Mouse (Mus musculus): Measurements from ENCODE around the gene Dazap1.
A peak's percentile ranks its signal among the peaks of the same experiment; 100 is the strongest.

The Dazap1 gene

GRCm38 (mm10) chr10:80321670-80322581 lies 60.6 kb downstream of the Dazap1 start:
- no peak for DNase-seq (ENCODE audit: low read depth, low spot score)

DNA sequence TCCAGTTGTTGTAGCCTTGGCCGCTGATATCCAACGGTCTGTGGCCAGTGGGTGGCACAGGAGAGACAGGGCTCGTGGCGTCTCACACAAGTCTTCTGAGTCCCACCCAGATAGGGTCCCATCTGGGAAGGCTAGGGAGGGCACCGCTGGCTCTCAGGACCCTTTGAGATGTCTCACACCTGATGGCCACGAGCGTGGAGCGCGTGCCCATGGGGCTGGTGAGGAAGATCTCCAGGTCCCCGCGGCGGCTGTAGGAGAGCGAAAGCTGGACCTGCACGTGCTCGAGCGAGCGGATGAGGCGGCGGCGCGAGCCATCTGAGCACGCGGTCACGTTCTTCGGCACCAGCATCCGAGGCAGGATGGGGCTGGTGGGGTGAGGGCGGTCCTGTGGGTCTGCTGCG lies 61.5 kb downstream of the Dazap1 start:
- DNase-seq (ENCODE audit: low read depth, low spot score) = peak; percentile 40

DNA sequence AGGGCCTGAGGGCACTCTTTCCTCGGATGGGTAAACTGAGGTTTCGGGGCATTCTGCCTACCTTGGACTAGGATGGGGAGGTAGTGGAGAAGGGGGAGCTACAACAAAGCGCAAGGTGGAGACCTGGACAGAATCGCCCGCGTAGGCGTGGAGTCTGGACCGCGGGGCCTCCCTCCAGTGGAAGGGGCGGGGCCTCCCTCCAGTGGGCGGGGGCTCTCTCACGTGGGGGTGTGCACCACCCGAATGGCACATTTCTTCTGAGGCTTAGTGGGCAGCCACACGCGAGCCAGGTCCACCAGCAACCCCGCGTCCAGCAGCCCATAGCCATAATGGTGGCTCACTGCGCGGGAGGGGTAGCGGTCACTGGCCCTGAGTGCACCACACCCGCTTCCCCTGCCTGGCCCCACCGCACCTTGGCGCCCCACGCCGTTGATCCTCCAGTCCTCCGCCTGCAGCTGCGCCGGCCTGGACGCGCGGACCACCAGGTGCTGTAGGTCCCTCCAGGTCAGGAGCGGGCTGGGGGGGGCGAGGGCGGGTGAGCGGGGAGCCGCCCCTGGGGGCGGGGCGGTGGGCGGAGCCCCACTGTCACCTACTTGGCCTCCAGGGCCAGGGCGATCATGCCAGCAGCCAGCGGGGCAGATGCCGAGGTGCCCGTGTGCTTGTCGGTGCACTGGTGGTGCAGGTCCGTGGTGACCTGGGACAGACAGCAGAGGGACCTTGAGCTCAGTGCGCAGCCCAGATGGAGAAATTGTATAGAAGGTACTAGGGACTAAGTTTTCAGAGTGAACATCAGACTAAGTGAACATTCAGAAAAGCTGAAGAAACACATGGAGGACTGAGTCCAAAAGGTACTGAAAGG lies 62.2 kb downstream of the Dazap1 start:
- peak; percentile 74 for DNase-seq (ENCODE audit: low read depth, low spot score)

- DNase-seq (ENCODE audit: low read depth, low spot score) = no peak
Measured at GRCm38 (mm10) chr10:80324120-80325037, 63.1 kb downstream of the Dazap1 start.

- DNase-seq (ENCODE audit: low read depth, low spot score) = no peak
Measured at GRCm38 (mm10) chr10:80325045-80325444, 63.8 kb downstream of the Dazap1 start.

GRCm38 (mm10) chr10:80329273-80330081 lies 68.2 kb downstream of the Dazap1 start, which contains the start of the genes Pcsk4 and Reep6:
Gene Pcsk4 (minus strand): TSS chr10:80329498.
Gene Reep6 (plus strand): TSS chr10:80329953.
- DNase-seq (ENCODE audit: low read depth, low spot score) = peak; percentile 98

DNA sequence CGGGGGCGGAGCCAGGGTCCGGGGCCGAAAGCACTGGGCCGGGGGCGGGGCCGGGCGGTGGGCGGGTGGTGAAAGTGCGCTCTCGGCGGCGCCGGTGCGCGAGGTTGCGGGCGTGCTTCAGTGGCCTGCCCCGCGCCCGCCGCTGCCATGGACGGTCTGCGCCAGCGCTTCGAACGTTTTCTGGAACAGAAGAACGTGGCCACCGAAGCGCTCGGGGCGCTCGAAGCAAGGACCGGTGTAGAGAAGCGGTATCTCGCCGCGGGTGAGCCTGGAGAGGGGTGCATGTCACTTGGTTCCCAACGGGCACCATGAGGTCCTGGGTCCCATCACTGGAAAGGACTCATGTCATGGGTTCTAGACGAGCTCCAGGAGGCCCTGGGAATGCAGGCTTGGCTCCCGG lies 68.8 kb downstream of the Dazap1 start:
- no peak for DNase-seq (ENCODE audit: low read depth, low spot score)

DNA sequence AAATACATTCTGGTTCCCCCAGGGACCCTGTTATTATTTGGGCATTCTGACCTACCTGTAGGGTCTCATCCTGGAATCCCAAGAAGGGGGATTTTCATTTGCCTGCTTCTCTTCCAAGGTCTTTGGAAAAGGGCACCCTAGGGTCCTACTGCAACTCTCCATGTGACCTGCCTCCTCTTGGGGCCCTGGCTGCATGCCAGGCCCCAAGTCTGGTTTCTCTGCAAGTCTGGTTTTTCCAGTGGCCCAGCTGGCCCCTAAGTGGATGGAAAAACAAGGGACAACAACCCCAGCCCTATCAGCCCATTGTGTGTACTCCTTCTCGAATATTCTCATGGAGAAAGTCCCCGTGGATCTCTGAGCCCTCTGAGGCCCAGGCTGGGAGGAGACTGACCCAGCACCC lies 69.6 kb downstream of the Dazap1 start:
- no peak for DNase-seq (ENCODE audit: low read depth, low spot score)

DNA sequence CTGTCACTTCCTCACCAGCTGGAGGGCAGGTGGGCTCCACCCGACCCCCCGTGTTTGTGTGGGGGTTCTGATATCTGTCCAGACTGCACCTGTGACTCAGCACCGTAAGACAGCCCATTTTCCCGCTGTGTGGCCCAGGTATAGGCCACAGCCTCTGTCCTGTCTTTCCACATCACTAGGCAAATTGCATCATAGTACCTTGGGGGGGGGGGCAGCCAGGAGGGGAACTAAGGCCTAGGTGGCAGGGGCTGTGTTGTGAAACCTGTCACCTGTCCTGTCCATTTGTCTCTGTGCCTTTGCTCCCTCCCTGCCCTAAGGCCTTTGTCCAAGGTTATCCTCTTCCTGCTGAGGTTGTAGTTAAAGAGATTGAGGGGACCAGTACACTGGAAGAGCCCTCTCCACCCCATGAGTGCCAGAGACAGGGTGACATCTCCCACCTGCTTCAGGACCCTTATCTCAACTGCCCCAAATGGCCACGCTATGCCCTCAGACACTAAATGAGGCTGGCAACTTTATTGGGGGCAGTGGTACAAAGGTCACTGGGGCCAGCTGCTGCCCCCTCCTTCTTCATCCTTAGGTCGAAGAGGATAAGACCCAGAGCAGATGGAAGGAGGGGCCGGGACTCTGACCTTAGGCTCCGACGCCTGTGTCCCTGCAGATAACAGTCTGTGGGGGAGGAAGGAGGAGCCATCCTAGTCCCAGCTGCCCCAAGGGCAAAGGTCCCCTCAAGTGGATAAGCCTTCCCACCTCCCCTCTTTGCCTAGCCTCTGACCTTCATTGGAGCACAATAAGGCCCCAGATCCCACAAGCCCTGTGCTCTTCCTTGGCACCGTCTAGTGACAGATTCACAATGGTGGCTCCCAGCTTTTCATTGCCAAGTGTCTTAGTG lies 70.6 kb downstream of the Dazap1 start:
- peak; percentile 83 for DNase-seq (ENCODE audit: low read depth, low spot score)

DNA sequence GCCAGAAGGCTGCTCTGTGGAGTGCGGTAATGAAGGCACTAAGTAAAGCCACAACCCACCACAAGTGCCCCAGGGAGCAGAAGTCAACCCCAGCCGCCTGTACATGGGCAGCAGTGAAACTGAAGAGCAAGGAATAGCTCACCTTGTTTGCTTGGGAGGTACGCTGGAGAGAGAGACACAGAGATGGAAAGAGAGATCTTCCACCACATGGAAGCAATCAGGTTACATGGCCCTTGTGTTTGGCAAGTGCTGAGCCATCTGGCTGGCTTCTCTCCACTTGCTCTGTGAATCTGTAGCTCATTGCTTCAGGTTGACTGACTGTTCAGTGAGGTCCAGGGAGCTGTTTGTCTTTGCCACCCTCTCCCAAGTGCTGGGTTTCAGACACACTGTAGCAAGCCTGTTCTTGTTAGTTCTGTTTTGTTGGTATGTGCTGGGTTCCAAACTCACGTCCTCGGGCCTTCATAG lies 71.3 kb downstream of the Dazap1 start:
- DNase-seq (ENCODE audit: low read depth, low spot score) = peak; percentile 93

DNA sequence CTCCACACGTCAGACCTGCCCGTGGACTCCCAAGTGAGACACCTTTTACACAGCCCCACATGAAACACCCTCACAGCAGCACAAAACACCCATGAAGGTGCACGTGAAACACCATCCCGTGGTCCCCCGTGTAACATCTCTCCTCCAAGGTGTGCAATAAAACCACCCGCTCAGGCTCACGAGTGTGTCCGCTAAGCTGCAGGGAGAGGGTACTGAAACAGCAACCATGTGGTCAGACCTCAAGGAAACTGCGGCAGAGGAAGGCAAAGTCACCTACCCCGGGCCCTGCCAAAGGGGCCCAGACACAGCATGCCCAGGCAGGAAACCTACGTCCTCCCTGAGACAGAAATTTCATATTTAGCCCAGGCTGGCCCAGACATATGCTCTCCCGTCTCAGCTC lies 75.0 kb downstream of the Dazap1 start:
- DNase-seq (ENCODE audit: low read depth, low spot score) = no peak
